26 mouse cellular contexts compared by ENCODE assay signal in genomic region chr10:21130901-21131493, GRCm38 (mm10). TPM values are rescaled to one million over a fixed set of nuclear protein-coding genes. Genes with fewer than 3 reads are reported as not detected.
DNase-seq lines count a peak whose midpoint lies in the region; ATAC-seq lines count a peak whose summit lies in the region.
"Had no signal": no experiment of that assay in that cellular context is flagged by ENCODE, and none has a peak within 500 bp of the region (broad histone marks: within the 10 kb centered on the region; RNA-seq: fewer than 3 reads in every experiment).

No protein-coding gene starts in this region.

- no peak overlapping the region for H3K9ac ChIP-seq in midbrain, embryonic 14.5 days (replicated peaks; ENCODE audit: low read length)
- no peak overlapping the region for H3K9ac ChIP-seq in midbrain, embryonic 13.5 days (replicated peaks)
- H3K9ac ChIP-seq in embryonic facial prominence, embryonic 11.5 days (replicated peaks; ENCODE audit: low read length): no peak overlapping the region
- H3K9ac ChIP-seq: hindbrain, embryonic 13.5 days; liver, postnatal 0 days; neural tube, embryonic 15.5 days had no signal

- no peak overlapping the region for H3K4me2 ChIP-seq in midbrain, embryonic 14.5 days (ENCODE audit: low read length)
- no peak overlapping the region for H3K4me2 ChIP-seq in midbrain, embryonic 13.5 days (replicated peaks)
- no peak overlapping the region for H3K4me2 ChIP-seq in embryonic facial prominence, embryonic 11.5 days (ENCODE audit: low read depth, low read length)
- H3K4me2 ChIP-seq: hindbrain, embryonic 13.5 days; neural tube, embryonic 15.5 days had no signal

- no peaks in the 10 kb centered on the region for H3K4me1 ChIP-seq in midbrain, embryonic 14.5 days (ENCODE audit: control insufficient read depth, insufficient read depth, low read length)
- no peaks in the 10 kb centered on the region for H3K4me1 ChIP-seq in midbrain, embryonic 13.5 days (replicated peaks)
- no peaks in the 10 kb centered on the region for H3K4me1 ChIP-seq in embryonic facial prominence, embryonic 11.5 days (ENCODE audit: control insufficient read depth, insufficient read depth, low read length)
- H3K4me1 ChIP-seq: neural tube, embryonic 15.5 days had no signal

- no peaks in the 10 kb centered on the region for H3K9me3 ChIP-seq in midbrain, embryonic 14.5 days (ENCODE audit: control insufficient read depth, low read length)
- H3K9me3 ChIP-seq in midbrain, embryonic 13.5 days: no peaks in the 10 kb centered on the region
- H3K9me3 ChIP-seq in embryonic facial prominence, embryonic 11.5 days (replicated peaks; ENCODE audit: control insufficient read depth, low read length): no peaks in the 10 kb centered on the region
- H3K9me3 ChIP-seq: forebrain, embryonic 10.5 days; hindbrain, embryonic 13.5 days; megakaryocyte, embryonic 14.5 days; neural tube, embryonic 15.5 days had no signal

- no peaks in the 10 kb centered on the region for H3K27me3 ChIP-seq in midbrain, embryonic 14.5 days (ENCODE audit: control insufficient read depth, insufficient read depth, low read length)
- H3K27me3 ChIP-seq in midbrain, embryonic 13.5 days: no peaks in the 10 kb centered on the region
- no peaks in the 10 kb centered on the region for H3K27me3 ChIP-seq in embryonic facial prominence, embryonic 11.5 days (ENCODE audit: control insufficient read depth, insufficient read depth, low read length)
- H3K27me3 ChIP-seq: hindbrain, embryonic 13.5 days; megakaryocyte, embryonic 14.5 days; neural tube, embryonic 15.5 days had no signal

- no peak overlapping the region for H3K27ac ChIP-seq in midbrain, embryonic 14.5 days (replicated peaks; ENCODE audit: low read depth, low read length)
- H3K27ac ChIP-seq in midbrain, embryonic 13.5 days: no peak overlapping the region
- no peak overlapping the region for H3K27ac ChIP-seq in embryonic facial prominence, embryonic 11.5 days (replicated peaks; ENCODE audit: low read depth, low read length)
- H3K27ac ChIP-seq: forebrain, embryonic 10.5 days; heart, adult 2 months; hindbrain, embryonic 13.5 days; left cerebral cortex, adult 2 months; neural tube, embryonic 15.5 days had no signal

- H3K4me3 ChIP-seq in midbrain, embryonic 14.5 days (replicated peaks; ENCODE audit: low read depth, low read length): no peak overlapping the region
- no peak overlapping the region for H3K4me3 ChIP-seq in midbrain, embryonic 13.5 days (replicated peaks)
- no peak overlapping the region for H3K4me3 ChIP-seq in embryonic facial prominence, embryonic 11.5 days (ENCODE audit: low read depth, low read length)
- H3K4me3 ChIP-seq: forebrain, embryonic 10.5 days; heart, adult 2 months; hindbrain, embryonic 13.5 days; left cerebral cortex, adult 2 months; megakaryocyte, embryonic 14.5 days; neural tube, embryonic 15.5 days had no signal

- no peak for ATAC-seq in midbrain, embryonic 14.5 days (ENCODE audit: low FRiP score, low TSS enrichment)
- no peak for ATAC-seq in midbrain, embryonic 13.5 days
- no peak for ATAC-seq in embryonic facial prominence, embryonic 11.5 days (replicated peaks; ENCODE audit: insufficient number of reproducible peaks, low FRiP score, low TSS enrichment, low read depth)
- ATAC-seq in megakaryocyte progenitor cell, adult 5-6 weeks (replicated peaks; ENCODE audit: poor library complexity): peak; percentile 40
- ATAC-seq: forebrain, embryonic 16.5 days; inflammation-experienced regulatory T-cells, adult 6 months; liver, postnatal 0 days had no signal

- peak; percentile 14 for DNase-seq in midbrain, embryonic 14.5 days
- DNase-seq in R1 (ENCODE audit: low read depth, low spot score): peak; percentile 64
- DNase-seq in embryonic facial prominence, embryonic 11.5 days (ENCODE audit: low spot score): peak; percentile 52
- no peak for DNase-seq in thymus, postnatal 10 days (ENCODE audit: low spot score in 2 of 2)
- no peak for DNase-seq in right cerebral cortex, adult 18-20 months
- DNase-seq in spleen, postnatal 10 days (ENCODE audit: low spot score in 2 of 2): no peak
- DNase-seq: adrenal gland, adult 8-10 months; cerebellum, adult 18-20 months; cerebellum, postnatal 14 days; gastrocnemius, postnatal 25 days; heart, adult 2 months; kidney, adult 9 months; kidney, postnatal 14 days; liver, postnatal 0 days; lung, postnatal 14 days; right cerebral cortex, postnatal 25 days; thymus, postnatal 25 days had no signal

- 55% methylated on average over 9 of the region's 9 CpGs for WGBS in midbrain, embryonic 14.5 days
- 57% methylated on average over 9 of the region's 9 CpGs for WGBS in midbrain, embryonic 13.5 days
- 42% methylated on average over 9 of the region's 9 CpGs for WGBS in embryonic facial prominence, embryonic 11.5 days

- H3K36me3 ChIP-seq in midbrain, embryonic 14.5 days (ENCODE audit: control insufficient read depth, insufficient read depth, low read length): no peaks in the 10 kb centered on the region
- H3K36me3 ChIP-seq in midbrain, embryonic 13.5 days: 0 out of 2 replicates have a peak, but pooled peaks cover 2% of the 10 kb centered on the region
- H3K36me3 ChIP-seq in embryonic facial prominence, embryonic 11.5 days (replicated peaks; ENCODE audit: control insufficient read depth, insufficient read depth, low read depth, low read length): no peaks in the 10 kb centered on the region
- H3K36me3 ChIP-seq: hindbrain, embryonic 13.5 days; neural tube, embryonic 15.5 days had no signal

RNA-seq across cellular contexts. Expression of gene Myb, which starts 29.8 kb away (rescaled TPM):
- polyA plus RNA-seq in midbrain, embryonic 14.5 days (2014; fragmentation: Nextera tagmentation; extraction: Ambion mirVana): 3.4 and 3.5 TPM in 2 replicates
- polyA plus RNA-seq in midbrain, embryonic 13.5 days (2015; fragmentation: Nextera tagmentation; extraction: Ambion mirVana): 3.0 and 3.1 TPM in 2 replicates
- 7.1 and 8.8 TPM in 2 replicates for polyA plus RNA-seq in embryonic facial prominence, embryonic 11.5 days (2014; fragmentation: Nextera tagmentation; extraction: Ambion mirVana)
- total RNA-seq in megakaryocyte progenitor cell, adult 5-6 weeks (2015): 681 and 848 TPM in 2 replicates
- 484 and 588 TPM in 2 replicates for total RNA-seq in megakaryocyte progenitor cell, adult 5-6 weeks (2017)
- total RNA-seq: adrenal gland, adult 8-10 months; heart, adult 2 months had no signal

Comparison
In these comparisons a context has a peak if more than half of its experiments do, and no peak if none do; other contexts are left out.
1. DNase-seq: peak in midbrain, embryonic 14.5 days (single experiment), R1 (single experiment) and embryonic facial prominence, embryonic 11.5 days (single experiment); none in thymus, postnatal 10 days (0 of 2), right cerebral cortex, adult 18-20 months (single experiment) and spleen, postnatal 10 days (0 of 2).